Mouse (Mus musculus) thymus, postnatal 36 days (tissue): ENCODE measurements around the gene Prepl.
A peak's percentile ranks its signal among the peaks of the same experiment; 100 is the strongest.

ENCODE experiments used
- DNase-seq, 2 experiments: peaks; one replicate each; pipeline ENCODE4 v3.0.0; 2022; ENCODE audit warnings: mixed read lengths in 2 of 2

The Prepl gene

DNA sequence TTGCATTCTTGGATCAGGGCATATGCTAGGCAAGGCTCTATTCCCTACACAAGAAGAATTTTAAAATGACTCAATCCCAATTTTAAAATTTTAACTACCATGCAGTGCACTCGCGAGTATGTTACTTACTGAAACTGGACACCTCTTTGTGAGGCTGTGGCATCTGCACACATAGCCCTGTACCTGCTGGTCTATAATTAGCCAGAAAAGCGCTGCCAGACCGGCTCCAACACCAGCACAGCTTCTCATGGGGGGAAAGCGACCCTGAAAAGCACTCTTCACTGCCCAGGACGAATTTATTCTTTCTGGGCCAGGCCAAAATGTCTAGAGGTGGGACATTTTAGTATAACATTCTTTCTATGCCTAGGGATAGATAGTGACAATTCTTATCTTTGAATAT is 19.4 kb downstream of the Prepl start:
- no peak for DNase-seq

DNA sequence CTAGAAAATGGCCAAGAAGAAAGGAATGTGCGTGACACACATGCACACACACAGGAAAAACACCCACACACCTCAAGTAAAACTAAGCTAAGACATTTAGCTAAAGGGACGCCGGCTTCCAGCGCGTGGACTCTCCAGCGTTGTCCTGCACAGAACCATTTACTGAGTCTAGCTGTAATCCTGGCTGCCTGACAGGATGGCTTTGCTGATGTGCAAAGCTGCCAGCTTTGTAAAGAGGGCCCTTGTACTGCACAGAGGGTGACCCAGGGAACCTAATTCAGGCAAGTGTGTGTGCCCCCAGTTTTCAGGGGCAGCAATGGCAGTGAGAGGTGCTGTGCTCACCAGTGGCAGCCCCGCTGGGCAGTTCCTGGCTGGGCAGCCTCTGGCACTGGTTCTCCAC is 22.7 kb downstream of the Prepl start:
- DNase-seq: no peak

DNA sequence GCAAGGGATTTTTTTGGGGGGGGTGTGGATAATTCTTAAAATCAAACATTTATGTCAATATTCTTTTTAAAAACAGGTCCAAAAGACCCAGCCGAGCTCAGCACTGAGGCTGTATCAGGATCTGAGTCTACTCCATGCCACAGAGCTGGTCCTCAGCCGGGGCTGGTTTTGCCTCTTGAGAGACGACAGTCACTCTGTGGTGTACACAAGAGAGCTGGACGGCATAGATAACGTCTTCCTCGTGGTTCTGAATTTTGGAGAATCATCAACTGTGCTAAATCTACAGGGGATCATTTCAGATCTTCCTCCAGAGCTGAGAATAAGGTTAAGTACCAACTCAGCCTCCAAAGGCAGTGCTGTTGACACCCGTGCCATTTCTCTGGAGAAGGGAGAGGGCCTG is 26.5 kb downstream of the Prepl start:
- DNase-seq: no peak

DNA sequence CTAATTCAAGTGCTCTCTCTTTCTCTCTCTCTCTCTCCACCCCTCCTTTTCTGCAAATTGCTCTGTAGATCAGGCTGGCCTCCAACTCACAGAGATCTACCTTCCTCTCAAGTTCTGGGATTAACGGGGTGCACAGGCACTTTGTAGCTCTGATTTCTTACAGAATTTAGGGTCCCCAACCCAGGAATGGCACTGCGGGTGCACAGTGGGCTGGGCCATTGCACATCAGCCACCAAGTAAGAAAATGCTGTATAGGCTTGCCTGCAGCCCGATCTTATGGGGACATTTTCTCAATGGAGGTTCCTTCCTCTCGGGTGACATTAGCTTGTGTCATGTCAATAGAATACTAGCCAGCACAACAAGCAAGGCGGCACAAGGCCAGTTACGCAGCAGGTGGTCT is 30.9 kb downstream of the Prepl start:
- no peak for DNase-seq

DNA sequence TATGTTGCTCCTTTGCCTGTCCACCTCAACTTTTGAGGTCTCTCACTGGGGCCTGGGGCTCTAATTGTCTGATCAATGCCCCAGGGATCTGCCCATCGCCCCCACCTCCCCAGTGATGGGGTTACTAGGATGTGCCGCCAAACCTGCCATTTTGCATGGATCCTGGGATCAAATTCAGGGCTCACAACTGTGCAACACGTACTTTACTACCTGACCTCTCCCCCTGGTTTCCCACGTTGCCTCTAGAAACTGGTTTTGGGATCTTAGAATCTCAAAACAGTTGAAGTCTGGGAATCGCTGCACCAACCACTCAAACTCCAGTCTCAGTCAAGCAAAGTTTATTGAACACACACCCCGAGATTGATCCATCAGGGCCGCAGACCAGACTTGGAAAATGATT is 31.8 kb downstream of the Prepl start:
- no peak for DNase-seq

DNA sequence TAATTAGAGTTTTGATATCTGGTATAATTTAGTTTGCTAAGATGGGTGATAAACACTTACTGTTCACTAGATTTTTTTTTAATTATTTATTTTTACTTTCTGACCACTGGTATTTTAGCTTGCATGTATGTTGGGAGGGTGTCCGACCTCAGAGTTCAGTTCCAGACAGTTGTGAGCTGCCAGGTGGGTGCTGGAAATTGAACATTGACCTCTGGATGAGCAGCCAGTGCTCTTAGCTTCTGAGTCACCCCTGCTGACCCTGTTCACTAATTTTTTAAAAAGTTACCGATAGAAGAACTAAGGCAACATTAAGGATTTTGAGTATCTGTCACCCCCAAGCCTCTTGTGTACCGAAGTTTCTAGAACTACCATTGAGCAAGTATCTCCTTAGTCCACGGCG is 41.7 kb downstream of the Prepl start:
- DNase-seq: no peak

DNA sequence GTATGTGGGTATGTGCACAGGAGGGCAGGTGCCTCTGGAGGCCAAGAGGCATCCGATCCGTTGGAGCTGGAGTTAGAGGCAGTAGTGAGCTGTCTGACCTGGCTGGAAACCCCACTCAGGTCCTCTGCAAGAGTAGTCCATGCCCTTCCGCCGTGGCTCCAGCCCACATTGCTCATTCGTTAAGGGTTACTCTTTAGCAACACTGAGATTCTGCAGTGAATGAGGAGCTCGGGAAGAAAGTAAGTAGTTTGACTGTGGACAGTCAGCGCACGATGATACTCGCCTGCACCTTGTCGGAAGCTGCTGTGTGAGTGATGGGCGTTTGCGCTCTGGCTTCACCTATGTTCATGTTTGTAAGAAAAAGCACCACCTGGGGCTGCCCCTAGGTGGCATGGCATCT is 44.9 kb downstream of the Prepl start:
- no peak for DNase-seq

DNA sequence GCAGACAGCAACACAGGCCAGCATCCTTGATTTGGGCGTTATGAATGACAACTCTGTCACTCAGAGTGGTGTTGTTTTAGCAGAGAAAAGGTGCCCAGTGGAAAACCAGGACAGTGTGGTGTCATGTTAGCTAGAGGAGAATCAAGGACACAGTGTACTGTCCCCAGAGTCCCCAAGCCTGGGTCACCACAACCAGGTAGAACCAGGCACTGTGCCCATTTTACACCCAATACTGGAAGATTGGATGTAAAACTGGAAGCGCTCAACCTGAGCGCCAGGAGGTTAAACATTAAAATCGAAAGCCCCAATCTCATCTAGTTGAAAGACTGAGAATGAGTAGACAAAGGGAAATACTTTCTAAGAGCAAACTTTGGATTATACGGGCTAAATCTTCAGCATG is 45.6 kb downstream of the Prepl start:
- DNase-seq: no peak

DNA sequence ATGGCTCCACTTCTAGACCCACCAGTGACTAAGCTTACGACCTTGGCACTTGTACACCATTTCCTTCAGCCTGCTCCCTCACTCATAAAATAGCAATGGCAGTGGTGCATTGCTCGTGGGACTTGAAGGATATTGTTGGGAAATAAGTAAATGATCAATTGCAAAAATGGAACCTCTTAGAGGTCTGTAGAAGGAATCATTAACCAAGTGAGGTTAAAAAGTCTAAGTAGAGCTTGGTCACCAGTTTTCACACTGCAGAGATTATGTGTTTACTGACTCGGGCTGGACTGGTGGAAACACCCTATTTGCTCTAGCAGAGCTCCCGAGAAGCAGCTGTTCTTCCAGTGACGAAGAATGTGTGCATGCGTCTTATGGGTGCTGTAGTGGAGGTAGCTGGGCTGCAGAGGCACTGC is 46.6 kb downstream of the Prepl start:
- no peak for DNase-seq

DNA sequence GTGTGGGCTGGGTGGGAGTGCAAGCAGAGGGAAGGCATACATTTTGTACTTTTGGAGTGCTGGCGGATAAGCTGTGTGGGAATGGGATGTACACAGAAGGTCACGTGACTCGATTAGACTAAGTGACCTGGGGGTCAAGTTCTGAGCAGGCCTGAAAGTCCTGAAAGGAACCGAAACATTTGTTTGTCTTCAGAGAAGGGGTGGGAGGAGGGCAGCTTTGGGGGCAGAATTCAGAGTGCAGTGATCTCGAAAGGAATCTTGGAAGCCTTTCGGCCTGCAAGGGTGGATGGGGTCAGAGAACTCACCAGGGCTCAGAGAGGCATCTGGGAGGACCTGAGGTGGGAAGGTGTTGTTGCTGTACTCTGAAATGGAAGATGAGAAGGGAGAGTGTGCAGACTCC is 47.6 kb downstream of the Prepl start:
- no peak for DNase-seq

DNA sequence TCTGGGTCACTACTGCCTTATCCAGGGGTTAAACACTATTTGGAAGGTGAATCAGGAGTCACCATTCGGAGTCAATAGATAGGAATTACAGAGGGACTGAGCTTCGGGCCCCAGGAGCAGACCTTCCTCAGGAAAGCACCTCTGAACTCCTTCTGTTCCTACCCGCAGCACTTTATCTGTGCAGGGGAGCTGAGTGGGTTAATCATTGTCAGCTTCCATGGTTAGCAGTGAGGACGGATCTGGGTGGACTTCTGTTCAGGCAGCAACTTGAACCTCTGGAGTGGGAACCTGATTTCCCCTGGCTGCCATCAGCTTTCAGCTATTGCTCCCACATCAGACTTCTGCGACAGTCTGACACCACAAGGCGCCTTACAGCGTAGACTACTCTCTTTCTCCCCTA is 49.1 kb downstream of the Prepl start:
- DNase-seq: no peak

DNA sequence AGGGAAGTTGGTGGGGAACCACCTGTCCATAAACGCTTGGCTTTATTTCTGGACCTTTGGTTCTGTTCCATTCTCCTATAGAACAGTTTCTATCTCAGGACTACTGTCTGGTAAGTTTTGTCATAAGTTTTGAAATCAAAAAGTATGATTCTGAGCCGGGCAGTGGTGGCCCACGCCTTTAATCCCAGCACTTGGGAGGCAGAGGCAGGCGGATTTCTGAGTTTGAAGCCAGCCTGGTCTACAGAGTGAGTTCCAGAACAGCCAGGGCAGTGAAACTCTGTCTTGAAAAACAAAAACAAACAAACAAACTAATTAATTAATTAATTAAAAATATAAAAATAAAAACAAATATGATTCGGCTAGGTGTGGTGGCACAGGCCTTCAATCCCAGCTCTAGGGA is 51.3 kb downstream of the Prepl start:
- no peak for DNase-seq

DNA sequence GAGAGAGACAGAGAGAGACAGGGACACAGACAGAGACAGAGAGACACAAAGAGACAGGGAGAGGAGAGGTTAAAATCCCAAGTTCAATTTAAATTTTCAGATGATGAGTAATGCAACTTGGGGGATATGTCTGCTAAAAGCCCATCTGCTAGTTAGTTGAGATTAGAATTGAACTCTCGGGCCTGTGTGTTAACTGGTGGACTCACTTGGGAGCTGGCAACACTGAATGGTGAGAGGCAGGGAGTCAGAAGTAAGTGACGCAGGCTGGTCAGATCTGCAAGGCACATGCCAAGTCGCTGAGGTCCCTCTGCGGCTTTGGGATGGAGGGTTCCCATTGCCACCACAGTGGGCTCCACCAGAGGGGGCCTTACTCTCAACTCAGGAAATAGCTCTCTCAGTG is 51.7 kb downstream of the Prepl start:
- no peak for DNase-seq

DNA sequence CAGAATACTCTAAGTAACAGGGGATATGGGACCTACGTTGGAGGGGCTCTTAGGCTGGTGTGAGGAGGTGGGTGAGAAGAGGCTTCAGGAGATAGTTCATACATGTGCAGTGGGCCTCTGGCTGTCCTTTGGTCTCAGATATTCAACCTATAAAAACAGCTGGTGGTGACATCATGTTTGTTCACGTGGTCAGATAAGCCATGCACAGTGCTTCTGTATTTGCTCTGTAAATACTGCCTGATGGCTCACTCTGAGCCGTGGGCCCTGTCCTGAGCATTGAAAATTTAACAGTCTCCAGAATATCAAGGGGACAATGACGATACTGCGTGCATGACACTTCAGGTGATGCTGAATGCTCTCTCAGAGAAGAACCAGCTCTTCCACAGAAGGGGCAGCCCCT is 52.2 kb downstream of the Prepl start:
- DNase-seq: no peak

DNA sequence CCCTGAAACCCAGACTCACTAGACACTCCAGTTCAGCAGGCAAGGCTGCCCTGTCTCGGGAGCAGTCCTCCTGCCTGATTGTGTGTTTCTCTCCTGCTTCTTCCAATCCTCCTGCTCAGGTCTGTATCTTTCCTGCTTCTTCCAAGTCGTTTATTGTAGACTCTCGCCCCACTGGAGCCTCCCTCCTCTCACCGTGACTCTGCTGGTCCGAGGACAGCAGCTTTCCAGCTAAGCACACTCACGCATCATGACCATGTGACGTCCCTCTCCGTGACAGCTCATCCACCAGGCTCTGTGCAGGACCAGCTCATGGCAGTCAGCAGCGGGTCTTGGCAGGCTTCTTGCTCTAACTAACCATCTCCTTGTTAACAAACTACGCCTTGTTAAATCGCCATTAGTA is 56.0 kb downstream of the Prepl start:
- no peak for DNase-seq

DNA sequence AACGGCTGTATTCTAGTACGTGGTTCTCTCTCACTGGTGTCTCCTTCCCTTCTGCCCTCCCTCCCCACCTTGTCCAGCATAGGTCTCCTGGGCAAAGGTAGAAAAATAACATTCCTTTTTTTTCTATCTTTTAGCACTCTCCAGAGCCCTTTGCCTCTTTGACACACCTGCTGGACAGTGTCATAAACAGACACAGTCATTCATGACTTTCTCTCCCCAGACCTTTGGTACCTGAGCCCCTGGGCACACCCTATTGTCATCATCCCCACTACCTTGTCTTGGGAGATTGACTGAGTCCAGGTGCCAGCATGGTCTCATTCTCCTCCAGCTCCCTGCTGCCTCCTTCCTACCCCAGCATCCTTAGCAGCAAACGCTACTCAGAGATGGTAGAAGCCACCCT is 57.0 kb downstream of the Prepl start:
- DNase-seq: no peak

DNA sequence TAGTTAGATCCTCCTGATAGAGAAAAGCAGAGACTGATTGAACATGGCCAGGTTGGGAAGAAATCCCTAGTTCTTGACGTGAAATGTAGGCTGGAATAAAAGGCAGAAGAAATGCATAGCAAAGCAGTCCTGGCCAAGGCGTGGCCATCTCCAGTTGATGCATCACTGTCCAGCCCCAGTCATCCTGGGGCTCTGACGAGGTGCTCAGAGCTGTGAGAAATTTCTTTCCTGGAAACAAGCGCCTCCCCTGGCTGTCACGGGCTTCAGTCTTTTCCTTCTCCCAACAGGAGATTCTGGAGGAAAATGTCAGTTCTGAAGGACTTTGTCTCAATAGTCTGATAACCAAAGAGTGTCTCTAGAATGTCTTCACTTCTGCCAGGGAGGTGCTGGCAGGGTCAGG is 59.4 kb downstream of the Prepl start:
- no peak for DNase-seq

DNA sequence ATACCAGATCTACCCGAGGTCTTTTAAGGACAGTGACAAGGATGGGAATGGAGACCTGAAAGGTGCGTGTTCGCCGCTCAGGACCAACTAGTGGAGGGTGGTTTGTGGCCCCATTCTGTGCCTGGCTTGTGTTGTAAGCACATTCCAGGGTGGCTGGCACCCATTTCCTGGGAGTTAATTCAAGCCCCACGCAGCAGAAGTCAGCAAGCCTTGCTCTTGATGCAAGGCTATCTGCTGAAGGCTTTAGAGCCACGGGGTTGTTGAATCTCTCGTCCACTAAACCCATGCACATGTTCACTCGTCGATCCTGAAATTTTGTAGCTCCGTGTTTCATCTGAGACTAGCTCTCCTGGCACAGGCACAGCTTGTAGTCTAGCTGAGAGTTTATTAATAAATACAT is 61.2 kb downstream of the Prepl start:
- no peak for DNase-seq

DNA sequence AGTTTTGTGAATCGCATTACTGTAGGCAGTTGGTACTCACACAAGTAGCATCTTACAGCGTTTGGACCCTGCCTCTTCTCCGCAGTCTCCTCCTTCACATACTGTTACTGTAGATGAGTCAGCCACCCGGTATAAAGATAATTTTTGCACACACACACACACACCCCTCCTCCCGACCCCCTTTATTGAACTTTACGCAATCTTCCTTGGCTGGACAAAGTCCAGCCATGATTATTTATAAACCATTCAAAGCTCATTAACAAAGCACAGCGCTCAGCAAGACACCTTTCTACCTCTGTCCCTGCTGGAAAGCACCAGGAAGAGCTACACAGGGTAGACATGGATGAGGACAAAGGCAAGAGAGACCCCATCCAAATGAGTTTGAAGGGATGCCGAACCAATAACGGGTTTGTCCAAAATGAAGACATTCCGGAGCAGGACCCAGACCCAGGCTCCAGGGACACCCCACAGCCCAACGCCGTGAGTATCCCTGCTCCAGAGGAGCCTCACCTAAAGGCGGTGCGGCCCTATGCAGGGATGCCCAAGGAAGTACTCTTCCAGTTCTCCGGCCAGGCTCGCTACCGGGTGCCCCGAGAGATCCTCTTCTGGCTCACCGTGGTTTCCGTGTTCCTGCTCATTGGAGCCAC is 61.8 kb downstream of the Prepl start, which contains the start of gene Slc3a1:
TSS of gene Slc3a1 (plus strand) at position 284 of the 647 bp plus-strand sequence.
- DNase-seq: no peak

DNA sequence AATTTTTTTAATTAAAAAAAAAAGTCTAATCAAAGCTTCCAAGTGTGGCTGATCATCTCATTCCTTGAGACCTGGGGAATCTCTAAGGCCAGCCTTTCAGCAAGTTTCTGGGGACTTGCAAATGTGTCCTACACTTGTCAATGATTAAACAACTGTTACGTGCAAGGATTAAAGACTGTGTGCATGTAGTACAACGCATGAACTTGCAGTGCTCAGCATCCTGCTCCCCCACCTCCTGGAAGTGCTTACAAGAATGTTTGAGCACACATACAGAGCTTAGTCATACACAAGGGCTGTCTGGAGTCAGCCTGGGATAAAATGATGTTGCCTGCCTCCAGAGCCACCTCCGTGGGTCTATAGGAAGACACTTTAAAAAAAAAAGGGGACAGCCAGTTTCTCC is 62.8 kb downstream of the Prepl start:
- no peak for DNase-seq

DNA sequence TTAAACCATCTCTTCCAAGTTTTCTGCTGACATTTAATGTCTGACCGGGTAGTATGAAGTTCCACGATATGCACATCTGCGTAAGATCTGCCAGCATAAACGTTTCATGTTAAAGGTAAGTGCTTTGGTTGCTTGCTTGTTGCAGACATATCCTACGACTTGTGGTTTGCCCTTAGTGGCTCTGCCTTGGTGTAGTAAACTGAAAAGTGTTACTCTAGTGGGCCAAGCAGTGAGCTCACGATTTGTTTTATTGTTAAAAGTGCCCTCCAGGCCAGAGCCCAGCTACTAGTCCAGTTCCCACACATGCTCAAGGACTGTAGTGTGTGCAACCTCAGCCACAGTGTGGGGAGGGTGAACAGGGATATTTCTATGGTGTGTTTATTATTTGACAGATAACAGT is 63.6 kb downstream of the Prepl start:
- DNase-seq: no peak

DNA sequence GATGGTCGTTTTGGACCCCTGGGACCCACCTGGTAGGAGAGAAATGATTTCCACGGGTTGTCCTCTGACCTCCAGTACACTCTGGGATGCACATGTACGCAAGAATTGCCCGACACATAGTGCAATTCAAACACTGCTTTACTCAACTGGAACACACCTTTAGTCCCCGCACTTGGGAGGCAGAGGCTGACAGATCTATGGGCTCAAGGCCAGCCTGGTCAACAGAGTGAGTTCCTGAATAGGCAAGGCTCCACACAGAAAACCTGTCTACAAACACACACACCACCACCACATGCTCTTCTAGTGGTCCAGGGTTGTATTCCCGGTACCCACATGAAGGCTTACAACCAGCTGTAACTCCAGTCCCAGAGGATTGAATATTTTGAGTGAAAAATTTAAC is 64.9 kb downstream of the Prepl start:
- no peak for DNase-seq

DNA sequence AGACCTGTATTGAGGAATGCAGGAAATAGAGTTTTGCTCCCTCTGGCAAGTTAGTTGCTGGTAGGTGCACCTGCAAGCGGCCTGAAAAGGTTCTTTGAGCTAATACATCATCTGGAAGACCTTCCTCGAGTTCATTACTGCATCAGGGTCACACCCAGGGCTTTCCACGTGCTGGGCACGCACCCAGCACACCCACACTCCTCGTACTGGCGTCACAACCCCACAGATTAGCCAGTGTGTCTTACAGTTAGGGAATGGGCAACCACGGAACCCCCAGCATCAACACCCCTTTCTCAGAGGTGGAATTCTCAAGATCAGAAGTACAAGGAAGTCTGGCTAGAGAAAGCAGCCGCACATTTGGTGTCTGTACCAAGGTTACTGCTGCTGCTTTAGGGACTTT is 65.8 kb downstream of the Prepl start:
- DNase-seq: no peak

DNA sequence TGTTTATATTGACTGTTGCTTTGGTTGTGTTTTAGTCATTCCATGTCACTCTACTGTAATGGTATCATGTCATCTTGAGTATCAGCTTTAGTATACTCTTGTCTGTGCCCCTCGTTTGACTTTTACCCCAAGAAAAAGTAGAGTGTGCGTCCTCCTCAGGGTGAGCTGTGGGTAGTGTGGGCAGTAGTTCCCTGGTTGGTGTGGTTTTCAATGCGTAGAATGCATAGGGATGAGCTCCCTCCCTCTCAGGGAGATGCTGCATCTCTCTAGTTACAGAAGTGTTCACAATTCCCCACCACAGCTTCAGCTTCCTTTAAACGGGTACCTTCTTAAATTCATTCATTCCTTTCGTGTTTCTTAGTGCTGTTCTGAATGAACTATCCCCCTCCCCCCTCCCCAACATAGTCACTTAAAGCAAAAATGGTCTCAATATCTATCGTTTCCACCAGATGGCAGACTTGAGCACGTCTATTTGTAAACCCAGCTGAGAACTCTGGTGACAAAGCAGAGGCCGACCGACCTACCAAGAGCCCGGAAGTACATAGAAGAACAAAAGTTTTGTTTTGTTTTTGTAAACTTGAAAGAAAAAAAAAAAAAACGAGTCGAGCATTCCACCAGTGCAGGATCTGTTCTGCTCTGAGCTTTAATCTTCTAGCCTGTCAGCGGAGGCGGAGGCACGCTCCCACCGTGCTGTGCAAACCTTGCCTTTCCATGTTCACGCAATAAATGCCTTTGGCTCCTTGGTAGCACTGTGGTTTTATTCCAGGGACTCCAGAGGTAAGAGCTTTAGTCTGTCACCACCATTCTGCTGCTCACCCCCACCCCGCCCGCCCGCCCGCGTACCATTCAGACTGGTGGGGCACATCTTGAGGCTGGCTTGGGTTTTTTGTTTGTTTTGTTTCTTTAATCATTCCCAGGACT is 66.5 kb downstream of the Prepl start:
- peak; percentile 48 to 62 for DNase-seq

DNA sequence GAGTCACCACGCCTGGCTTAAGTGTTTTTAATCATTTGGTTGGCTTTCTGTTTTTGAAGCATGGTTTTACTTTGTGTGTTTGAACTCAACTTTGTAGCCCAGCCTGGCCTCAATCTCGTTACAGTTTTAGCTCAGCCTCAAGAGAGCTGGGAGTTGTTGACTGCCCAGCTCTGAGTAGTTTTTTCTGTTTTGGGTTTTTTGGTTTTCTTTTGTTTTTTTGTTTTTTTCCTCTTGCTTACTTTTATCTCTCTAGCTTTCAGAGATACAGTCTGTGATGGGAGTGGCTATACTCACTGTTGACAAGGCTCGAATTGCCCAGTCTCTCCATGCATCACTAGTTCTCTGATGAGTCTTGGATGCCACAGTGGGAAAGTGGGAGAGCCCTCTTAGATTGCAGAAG is 69.7 kb downstream of the Prepl start:
- no peak for DNase-seq
